Mouse (Mus musculus): ENCODE results near the gene Poc1a. TPM values are rescaled to one million over a fixed set of nuclear protein-coding genes. Genes with fewer than 3 reads are reported as not detected.
A peak's percentile ranks its signal among the peaks of the same experiment; 100 is the strongest.

The Poc1a gene
- polyA plus RNA-seq, 1 experiment = 6.1 TPM

GRCm38 (mm10) chr9:106282024-106282423 is 1.2 kb downstream of the Poc1a start:
- Histone ChIP-seq H3K4me1 (ENCODE audit: control insufficient read depth, insufficient read depth, low read length) (peaks cover 9% of the 10 kb centered on the region; the same call in 1 of the 2 replicates), H3K36me3 (ENCODE audit: control insufficient read depth, insufficient read depth, low read length) (no peaks in the 10 kb centered on the region), H3K27me3 (replicated peaks; ENCODE audit: control insufficient read depth, insufficient read depth, low read length) (no peaks in the 10 kb centered on the region), H3K4me3 (ENCODE audit: insufficient read depth, low read depth, low read length) (no peak overlapping the region), H3K27ac (ENCODE audit: insufficient read depth, low read depth, low read length) (no peak overlapping the region)
- DNase-seq = no peak
- TF ChIP-seq POLR2A (IDR thresholded peaks at IDR 0.05; ENCODE audit: low read depth, low read length) = no peak
- TF ChIP-seq CTCF (conservative IDR thresholded peaks at IDR 0.05; ENCODE audit: insufficient read depth, insufficient read length, low read depth, low read length) = no peak
- WGBS = 88% methylated on average over 3 of the region's 3 CpGs

DNA sequence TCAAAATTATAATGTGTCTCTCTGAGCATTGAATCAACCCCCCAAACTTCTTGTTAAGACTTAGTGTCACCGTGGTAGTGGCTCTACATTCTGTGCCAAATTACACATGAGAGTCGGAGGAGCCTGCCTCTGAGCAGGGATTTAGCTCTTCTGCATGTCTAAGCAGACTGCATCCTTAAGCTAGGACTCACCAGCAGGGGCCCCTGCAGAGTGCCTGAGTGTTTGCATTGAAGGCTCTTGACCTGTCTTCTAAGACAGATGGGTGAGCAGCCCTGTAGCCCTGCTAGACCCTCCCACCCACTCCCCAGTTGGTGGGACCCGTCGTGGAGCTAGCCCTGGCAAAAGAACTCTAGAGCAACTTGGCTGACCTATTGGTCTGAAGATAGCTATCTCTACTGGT is 6.3 kb downstream of the Poc1a start:
- WGBS = 54% methylated on average over 4 of the region's 4 CpGs

GRCm38 (mm10) chr9:106288864-106289263 is 8.0 kb downstream of the Poc1a start:
- WGBS = 20% methylated on average over 3 of the region's 3 CpGs
- DNase-seq = peak; percentile 88
- no peak overlapping the region for H3K4me3 ChIP-seq (ENCODE audit: insufficient read depth, low read depth, low read length)
- H3K27me3 ChIP-seq (replicated peaks; ENCODE audit: control insufficient read depth, insufficient read depth, low read length) = no peaks in the 10 kb centered on the region
- TF ChIP-seq POLR2A (IDR thresholded peaks at IDR 0.05; ENCODE audit: low read depth, low read length) = no peak
- peak; percentile 94 for TF ChIP-seq CTCF (conservative IDR thresholded peaks at IDR 0.05; ENCODE audit: insufficient read depth, insufficient read length, low read depth, low read length)
- no peak overlapping the region for H3K27ac ChIP-seq (ENCODE audit: insufficient read depth, low read depth, low read length)
- no peaks in the 10 kb centered on the region for H3K36me3 ChIP-seq (ENCODE audit: control insufficient read depth, insufficient read depth, low read length)
- no peaks in the 10 kb centered on the region for H3K4me1 ChIP-seq (ENCODE audit: control insufficient read depth, insufficient read depth, low read length)

More for the DNA sequence above, 6.3 kb downstream of the Poc1a start:
- TF ChIP-seq CTCF (conservative IDR thresholded peaks at IDR 0.05; ENCODE audit: insufficient read depth, insufficient read length, low read depth, low read length) (no peak), POLR2A (IDR thresholded peaks at IDR 0.05; ENCODE audit: low read depth, low read length) (no peak)
- Histone ChIP-seq H3K27ac (ENCODE audit: insufficient read depth, low read depth, low read length) (no peak overlapping the region), H3K27me3 (replicated peaks; ENCODE audit: control insufficient read depth, insufficient read depth, low read length) (no peaks in the 10 kb centered on the region), H3K4me3 (ENCODE audit: insufficient read depth, low read depth, low read length) (no peak overlapping the region), H3K36me3 (ENCODE audit: control insufficient read depth, insufficient read depth, low read length) (no peaks in the 10 kb centered on the region), H3K4me1 (ENCODE audit: control insufficient read depth, insufficient read depth, low read length) (no peaks in the 10 kb centered on the region)
- no peak for DNase-seq

GRCm38 (mm10) chr9:106289841-106290240 is 9.0 kb downstream of the Poc1a start:
- Histone ChIP-seq H3K4me3 (ENCODE audit: insufficient read depth, low read depth, low read length) (no peak overlapping the region), H3K27me3 (replicated peaks; ENCODE audit: control insufficient read depth, insufficient read depth, low read length) (no peaks in the 10 kb centered on the region), H3K36me3 (ENCODE audit: control insufficient read depth, insufficient read depth, low read length) (no peaks in the 10 kb centered on the region), H3K27ac (ENCODE audit: insufficient read depth, low read depth, low read length) (no peak overlapping the region), H3K4me1 (ENCODE audit: control insufficient read depth, insufficient read depth, low read length) (no peaks in the 10 kb centered on the region)
- no peak for TF ChIP-seq POLR2A (IDR thresholded peaks at IDR 0.05; ENCODE audit: low read depth, low read length)
- no peak for TF ChIP-seq CTCF (conservative IDR thresholded peaks at IDR 0.05; ENCODE audit: insufficient read depth, insufficient read length, low read depth, low read length)
- 90% methylated on average over 8 of the region's 8 CpGs for WGBS
- no peak for DNase-seq

DNA sequence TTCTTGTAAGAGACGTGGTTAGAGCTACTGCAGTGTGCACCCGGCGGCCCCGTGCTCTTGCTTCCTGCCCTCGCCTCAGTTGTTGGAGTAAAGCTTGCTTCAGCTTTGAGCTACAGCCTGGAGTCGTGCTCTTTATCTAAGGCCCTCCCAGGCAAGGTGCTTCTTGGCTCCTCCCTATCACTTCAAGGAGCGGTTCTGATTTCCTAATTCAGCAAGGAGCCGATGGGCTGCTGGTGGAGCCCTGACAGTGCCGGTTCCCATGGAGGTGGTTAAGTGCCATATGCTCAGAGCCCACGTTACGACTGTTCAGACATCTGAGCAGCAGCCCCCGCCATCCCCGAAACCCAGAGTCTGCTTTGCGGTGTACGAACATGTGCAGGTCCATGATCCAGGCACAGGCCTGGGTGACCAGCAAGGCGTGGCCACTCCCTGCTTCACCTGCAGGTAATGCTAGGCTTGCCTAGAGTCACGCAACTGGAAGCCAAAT is 9.8 kb downstream of the Poc1a start:
- TF ChIP-seq POLR2A (IDR thresholded peaks at IDR 0.05; ENCODE audit: low read depth, low read length) = no peak
- TF ChIP-seq CTCF (conservative IDR thresholded peaks at IDR 0.05; ENCODE audit: insufficient read depth, insufficient read length, low read depth, low read length) = no peak
- Histone ChIP-seq H3K4me1 (ENCODE audit: control insufficient read depth, insufficient read depth, low read length) (no peaks in the 10 kb centered on the region), H3K36me3 (ENCODE audit: control insufficient read depth, insufficient read depth, low read length) (no peaks in the 10 kb centered on the region), H3K4me3 (ENCODE audit: insufficient read depth, low read depth, low read length) (no peak overlapping the region), H3K27me3 (replicated peaks; ENCODE audit: control insufficient read depth, insufficient read depth, low read length) (no peaks in the 10 kb centered on the region), H3K27ac (ENCODE audit: insufficient read depth, low read depth, low read length) (no peak overlapping the region)
- DNase-seq = no peak
- 84% methylated on average over 17 of the region's 17 CpGs for WGBS

- Histone ChIP-seq H3K4me1 (ENCODE audit: control insufficient read depth, insufficient read depth, low read length) (no peaks in the 10 kb centered on the region), H3K27me3 (replicated peaks; ENCODE audit: control insufficient read depth, insufficient read depth, low read length) (no peaks in the 10 kb centered on the region), H3K27ac (ENCODE audit: insufficient read depth, low read depth, low read length) (no peak overlapping the region), H3K36me3 (ENCODE audit: control insufficient read depth, insufficient read depth, low read length) (no peaks in the 10 kb centered on the region), H3K4me3 (ENCODE audit: insufficient read depth, low read depth, low read length) (no peak overlapping the region)
- DNase-seq = no peak
- TF ChIP-seq POLR2A (IDR thresholded peaks at IDR 0.05; ENCODE audit: low read depth, low read length) (no peak), CTCF (conservative IDR thresholded peaks at IDR 0.05; ENCODE audit: insufficient read depth, insufficient read length, low read depth, low read length) (no peak)
- WGBS = 92% methylated on average over 14 of the region's 14 CpGs
Observed at GRCm38 (mm10) chr9:106293569-106294156, 12.8 kb downstream of the Poc1a start.

- WGBS = 89% methylated on average over 6 of the region's 6 CpGs
- TF ChIP-seq CTCF (conservative IDR thresholded peaks at IDR 0.05; ENCODE audit: insufficient read depth, insufficient read length, low read depth, low read length) = no peak
- TF ChIP-seq POLR2A (IDR thresholded peaks at IDR 0.05; ENCODE audit: low read depth, low read length) = no peak
- no peak overlapping the region for H3K27ac ChIP-seq (ENCODE audit: insufficient read depth, low read depth, low read length)
Observed at GRCm38 (mm10) chr9:106296637-106297174, 15.8 kb downstream of the Poc1a start.

More at GRCm38 (mm10) chr9:106296637-106297174, 15.8 kb downstream of the Poc1a start:
- DNase-seq = no peak
- H3K4me3 ChIP-seq (ENCODE audit: insufficient read depth, low read depth, low read length) = no peak overlapping the region
- H3K27me3 ChIP-seq (replicated peaks; ENCODE audit: control insufficient read depth, insufficient read depth, low read length) = no peaks in the 10 kb centered on the region
- no peaks in the 10 kb centered on the region for H3K36me3 ChIP-seq (ENCODE audit: control insufficient read depth, insufficient read depth, low read length)
- H3K4me1 ChIP-seq (ENCODE audit: control insufficient read depth, insufficient read depth, low read length) = no peaks in the 10 kb centered on the region; the same call in 1 of the 2 replicates
